Mouse (Mus musculus) small intestine, adult 2 months (tissue): Measurements from ENCODE around the gene Dsn1. TPM values are rescaled to one million over a fixed set of nuclear protein-coding genes. Genes with fewer than 3 reads are reported as not detected.
A peak's percentile ranks its signal among the peaks of the same experiment; 100 is the strongest.

Experiments used
- H3K27ac ChIP-seq: fragments of 200-500 bp; 2 replicates; pipeline ENCODE4 v1.5.1; 2012; ENCODE audit warnings: low read depth, low read length, control low read depth, inconsistent platforms; ENCODE audit not compliant: insufficient read depth
- H3K27me3 ChIP-seq: fragments of 200-500 bp; 2 replicates; pipeline ENCODE4 v1.6.1; 2012; ENCODE audit warnings: mild to moderate bottlenecking, moderate library complexity, low read length, inconsistent platforms; ENCODE audit not compliant: control insufficient read depth, insufficient read depth
- H3K36me3 ChIP-seq: fragments of 200-500 bp; 2 replicates; pipeline ENCODE4 v1.6.1; 2012; ENCODE audit warnings: mild to moderate bottlenecking, low read length, control low read depth, inconsistent platforms; ENCODE audit not compliant: control insufficient read depth, insufficient read depth
- H3K4me1 ChIP-seq: fragments of 200-500 bp; 2 replicates; pipeline ENCODE4 v1.6.1; 2012; ENCODE audit warnings: low read length, inconsistent platforms, mixed read lengths; ENCODE audit not compliant: control insufficient read depth, insufficient read depth, insufficient read length
- H3K4me3 ChIP-seq: fragments of 200-500 bp; 2 replicates; pipeline ENCODE4 v1.5.1; 2012; ENCODE audit warnings: low read depth, mild to moderate bottlenecking, control low read depth, inconsistent platforms, low read length, moderate library complexity
- CTCF ChIP-seq: fragments of 200-500 bp; IDR thresholded peaks from 2 replicates; pipeline ENCODE4 v1.5.1; 2012; ENCODE audit warnings: low read depth, mild to moderate bottlenecking, control low read depth, inconsistent platforms, low read length, moderate library complexity, mixed read lengths; ENCODE audit not compliant: insufficient replicate concordance, insufficient read length; ENCODE audit errors: extremely low read depth
- POLR2A ChIP-seq: fragments of 200-500 bp; IDR thresholded peaks from 2 replicates; pipeline ENCODE4 v1.6.1; 2012; ENCODE audit warnings: low read depth, mild to moderate bottlenecking, control low read depth, inconsistent platforms, low read length, moderate library complexity
- WGBS: fragments of 180-500 bp; shearing (Covaris S2); methylation state at CpG from one replicate; pipeline ENCODE4 v1.1.7; 2018; 5-methylcytosine and 5-hydroxymethylcytosine counted together
- polyA plus RNA-seq: library from polyadenylated mRNA; depleted of rRNA; stranded (reverse); fragments of >200 nt; gene quantifications from 2 replicates; pipeline ENCODE4 v1.2.3, GENCODE M21; 2012

Dsn1 gene
- polyA plus RNA-seq, 1 experiment: 1.1 TPM

- Histone ChIP-seq H3K27ac (no peak overlapping the region), H3K4me3 (no peak overlapping the region), H3K4me1 (peaks cover 4% of the 10 kb centered on the region; the same call in 1 of the 2 replicates), H3K36me3 (0 out of 2 replicates have a peak, but pooled peaks cover 1% of the 10 kb centered on the region), H3K27me3 (no peaks in the 10 kb centered on the region)
- no peak for TF ChIP-seq POLR2A
- TF ChIP-seq CTCF: no peak
- 88% methylated on average over 17 of the region's 17 CpGs for WGBS
Measured at GRCm38 (mm10) chr2:157040649-157041046, 33.7 kb upstream of the Dsn1 start.

DNA sequence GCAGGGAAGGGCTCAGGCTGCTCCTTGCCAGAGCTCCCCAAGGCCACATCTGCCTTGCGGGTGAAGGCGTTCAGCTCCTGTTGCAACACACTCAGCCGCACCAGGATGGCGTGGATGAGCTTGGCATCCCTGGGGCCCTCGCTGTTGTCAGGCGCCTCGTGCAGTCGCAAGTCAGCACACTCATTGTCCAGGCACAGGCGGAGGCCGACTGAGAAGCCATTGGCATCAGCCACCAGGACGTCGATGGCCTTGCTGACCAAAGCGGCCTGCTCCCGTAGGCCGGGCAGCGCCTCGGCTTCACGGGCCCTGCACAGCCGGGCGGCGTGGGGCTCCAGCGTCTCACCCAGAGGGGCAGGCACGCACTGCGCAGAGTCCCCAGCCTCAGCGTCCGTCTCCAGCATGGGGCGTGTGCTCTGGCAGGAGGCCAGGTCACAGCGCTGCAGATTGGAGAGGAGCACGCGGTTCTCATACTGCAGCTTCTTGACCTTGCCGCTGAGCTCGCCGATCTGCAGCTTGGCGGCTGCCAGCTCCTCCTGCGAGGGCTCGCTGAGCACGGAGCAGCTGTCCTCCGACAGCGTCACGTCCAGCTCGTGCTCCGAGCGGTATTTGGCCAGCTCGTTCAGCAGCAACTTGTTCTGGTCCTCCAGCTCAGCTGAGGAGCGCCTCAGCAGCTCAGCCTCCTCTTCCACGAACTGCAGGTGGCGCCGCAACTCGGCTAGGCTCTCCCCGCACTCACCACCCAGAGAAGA lies 33.1 kb upstream of the Dsn1 start:
- TF ChIP-seq POLR2A (no peak), CTCF (no peak)
- no peak overlapping the region for H3K4me3 ChIP-seq
- 90% methylated on average over 50 of the region's 50 CpGs for WGBS
- no peaks in the 10 kb centered on the region for H3K27me3 ChIP-seq
- H3K36me3 ChIP-seq: 0 out of 2 replicates have a peak, but pooled peaks cover 1% of the 10 kb centered on the region
- peaks cover 4% of the 10 kb centered on the region; the same call in 1 of the 2 replicates for H3K4me1 ChIP-seq
- no peak overlapping the region for H3K27ac ChIP-seq

DNA sequence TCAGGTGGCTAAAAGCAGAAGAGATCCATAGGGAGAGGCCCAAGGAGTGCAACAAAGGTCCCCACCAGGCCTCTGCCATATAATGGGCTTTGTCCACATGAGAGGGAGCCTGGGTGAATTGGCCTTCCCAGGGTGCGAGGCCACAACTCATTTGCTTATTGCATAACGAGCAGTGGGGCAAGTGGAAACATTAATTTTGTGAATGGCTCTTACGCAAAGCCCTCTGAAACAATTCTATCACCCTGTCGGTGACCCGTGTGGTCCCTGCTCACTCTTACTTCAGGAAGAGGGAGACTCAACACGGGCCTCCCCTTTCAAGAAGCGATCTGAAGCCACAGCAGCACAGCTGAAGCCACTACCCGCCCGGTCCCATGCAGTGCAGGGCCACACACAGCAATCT lies 30.3 kb upstream of the Dsn1 start:
- H3K27ac ChIP-seq: no peak overlapping the region
- H3K4me1 ChIP-seq: peaks cover 4% of the 10 kb centered on the region; the same call in 1 of the 2 replicates
- WGBS: 83% methylated on average over 9 of the region's 9 CpGs
- TF ChIP-seq POLR2A (no peak), CTCF (no peak)
- H3K4me3 ChIP-seq: no peak overlapping the region
- H3K27me3 ChIP-seq: no peaks in the 10 kb centered on the region
- 0 out of 2 replicates have a peak, but pooled peaks cover 1% of the 10 kb centered on the region for H3K36me3 ChIP-seq

GRCm38 (mm10) chr2:157036400-157036799 lies 29.4 kb upstream of the Dsn1 start:
- Histone ChIP-seq H3K36me3 (0 out of 2 replicates have a peak, but pooled peaks cover 1% of the 10 kb centered on the region), H3K4me1 (peaks cover 4% of the 10 kb centered on the region; the same call in 1 of the 2 replicates), H3K27me3 (no peaks in the 10 kb centered on the region), H3K4me3 (no peak overlapping the region), H3K27ac (no peak overlapping the region)
- TF ChIP-seq CTCF (no peak), POLR2A (no peak)
- WGBS: 80% methylated on average over 8 of the region's 8 CpGs

GRCm38 (mm10) chr2:157035371-157035770 lies 28.4 kb upstream of the Dsn1 start:
- 82% methylated on average over 7 of the region's 7 CpGs for WGBS
- Histone ChIP-seq H3K4me1 (peaks cover 2% of the 10 kb centered on the region; the same call in 1 of the 2 replicates), H3K36me3 (0 out of 2 replicates have a peak, but pooled peaks cover 1% of the 10 kb centered on the region), H3K4me3 (no peak overlapping the region), H3K27ac (no peak overlapping the region), H3K27me3 (no peaks in the 10 kb centered on the region)
- no peak for TF ChIP-seq POLR2A
- TF ChIP-seq CTCF: no peak

DNA sequence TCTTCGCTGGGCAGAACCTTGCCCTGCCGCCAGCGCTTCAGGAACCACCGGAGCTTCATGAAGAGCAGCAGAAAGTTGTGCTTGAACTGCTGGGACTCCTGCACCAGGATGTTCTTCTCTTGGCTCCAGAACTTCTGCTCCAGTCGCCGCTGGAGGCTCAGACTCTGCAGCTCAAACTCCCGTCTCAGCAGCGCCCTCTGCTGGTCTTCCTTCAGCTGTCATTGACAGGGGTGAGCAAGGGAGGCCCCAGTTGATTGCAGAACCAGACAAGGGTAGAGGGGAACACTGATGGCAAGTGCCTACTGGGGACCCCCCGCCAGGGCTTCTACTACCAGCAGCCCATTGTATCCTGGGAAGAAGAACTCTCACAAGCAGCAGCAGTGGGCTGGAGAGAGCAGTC lies 23.9 kb upstream of the Dsn1 start:
- TF ChIP-seq CTCF (peak; percentile 85), POLR2A (no peak)
- H3K27me3 ChIP-seq: no peaks in the 10 kb centered on the region
- H3K27ac ChIP-seq: no peak overlapping the region
- peaks cover 5% of the 10 kb centered on the region; the same call in 1 of the 2 replicates for H3K36me3 ChIP-seq
- H3K4me1 ChIP-seq: peaks cover 9% of the 10 kb centered on the region
- no peak overlapping the region for H3K4me3 ChIP-seq
- 37% methylated on average over 9 of the region's 9 CpGs for WGBS

DNA sequence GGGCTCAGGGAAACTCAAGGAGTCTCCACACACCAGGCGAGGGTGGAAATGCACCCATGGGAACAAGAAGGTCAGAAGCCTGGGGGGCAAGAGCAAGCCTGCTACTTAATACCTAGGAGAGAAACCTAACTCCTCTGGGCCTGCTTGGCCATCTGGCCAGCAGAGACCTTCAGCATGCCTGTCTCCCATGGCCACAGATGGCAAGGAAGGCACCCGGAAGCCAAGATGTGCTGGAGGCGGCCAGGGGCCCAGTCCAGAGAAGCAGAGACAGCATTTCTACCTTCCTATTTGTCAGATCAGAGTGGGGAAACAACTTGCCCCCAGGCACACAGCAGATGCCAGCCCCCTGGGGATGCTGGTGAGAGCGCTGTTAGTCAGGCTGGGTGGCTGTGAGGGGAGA lies 21.3 kb upstream of the Dsn1 start:
- TF ChIP-seq POLR2A (no peak), CTCF (no peak)
- whole genome bisulfite sequencing: 98% methylated on average over 4 of the region's 4 CpGs
- no peak overlapping the region for H3K4me3 ChIP-seq
- H3K27me3 ChIP-seq: no peaks in the 10 kb centered on the region
- H3K27ac ChIP-seq: no peak overlapping the region
- H3K4me1 ChIP-seq: peaks cover 9% of the 10 kb centered on the region
- H3K36me3 ChIP-seq: peaks cover 10% of the 10 kb centered on the region
